Mouse (Mus musculus) common myeloid progenitor, adult 5-6 weeks (primary cell): ENCODE data around the gene Zdhhc15. TPM values are rescaled to one million over a fixed set of nuclear protein-coding genes. Genes with fewer than 3 reads are reported as not detected.

Source experiments
- total RNA-seq: library from RNA; stranded (forward); fragments of 200-1000, 187-1606 nt; gene quantifications from 2 replicates; pipeline ENCODE4 v1.2.3, GENCODE M21; 2017

Gene Zdhhc15
- total RNA-seq, 1 experiment from 2014 or later, result 5.3 TPM

Other genes starting within 250 kb of the Zdhhc15 start
- 8.0 and 12.8 TPM in 2 replicates for gene Uprt, start 188.2 kb downstream of the Zdhhc15 start, total RNA-seq
- 0.58 and 2.5 TPM in 2 replicates for gene Magee2, start 186.2 kb upstream of the Zdhhc15 start, total RNA-seq